Mouse (Mus musculus) inflammation-experienced regulatory T-cells, adult 16 weeks (primary cell): ENCODE measurements around the gene Hecw2. TPM values are rescaled to one million over a fixed set of nuclear protein-coding genes. Genes with fewer than 3 reads are reported as not detected.

Experiments used
- polyA plus RNA-seq: library from polyadenylated mRNA; unstranded; fragments of 100-300 nt; shearing (Covaris generic); gene quantifications from one replicate; pipeline ENCODE4 v1.2.1, GENCODE M21; 2017

Hecw2 gene
- polyA plus RNA-seq: not detected

GRCm38 (mm10) chr1:54194954-54195305 lies at the start of gene Hecw2:
TSS of gene Hecw2 (minus strand) at chr1:54195168.

GRCm38 (mm10) chr1:53784721-53785418 lies 410.1 kb downstream of the Hecw2 start, which contains the start of gene Stk17b:
TSS of gene Stk17b (minus strand) at chr1:53785224.

Other genes starting within 250 kb of the Hecw2 start
- gene Ccdc150, start 55.5 kb upstream of the Hecw2 start, polyA plus RNA-seq: 0.52 TPM
- gene Gtf3c3, start 243.8 kb upstream of the Hecw2 start, polyA plus RNA-seq: 25.7 TPM